Mouse (Mus musculus): Measurements from ENCODE around the gene Emcn.

The Emcn gene

DNA sequence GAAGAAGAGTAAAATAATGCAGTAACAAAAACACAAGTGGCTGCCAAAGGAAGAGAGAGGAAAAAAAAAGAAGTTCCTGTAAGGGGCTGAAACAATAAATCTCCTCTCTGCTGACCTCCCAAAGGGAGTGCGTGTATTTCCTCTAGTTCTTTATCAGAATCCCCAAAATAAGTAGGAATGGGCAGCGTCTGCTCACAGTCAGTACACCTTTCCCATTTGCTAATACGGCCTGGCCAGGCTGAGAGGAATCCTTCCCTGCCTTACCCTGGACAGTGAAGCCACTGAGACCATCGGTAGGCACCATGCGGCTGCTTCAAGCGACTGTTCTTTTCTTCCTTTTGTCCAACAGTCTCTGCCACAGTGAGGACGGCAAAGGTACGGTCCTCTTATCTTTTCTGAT lies at the start of gene Emcn:
TSS of gene Emcn (plus strand) at position 130 of the 400 bp plus-strand sequence.
- DNase-seq: no peak

DNA sequence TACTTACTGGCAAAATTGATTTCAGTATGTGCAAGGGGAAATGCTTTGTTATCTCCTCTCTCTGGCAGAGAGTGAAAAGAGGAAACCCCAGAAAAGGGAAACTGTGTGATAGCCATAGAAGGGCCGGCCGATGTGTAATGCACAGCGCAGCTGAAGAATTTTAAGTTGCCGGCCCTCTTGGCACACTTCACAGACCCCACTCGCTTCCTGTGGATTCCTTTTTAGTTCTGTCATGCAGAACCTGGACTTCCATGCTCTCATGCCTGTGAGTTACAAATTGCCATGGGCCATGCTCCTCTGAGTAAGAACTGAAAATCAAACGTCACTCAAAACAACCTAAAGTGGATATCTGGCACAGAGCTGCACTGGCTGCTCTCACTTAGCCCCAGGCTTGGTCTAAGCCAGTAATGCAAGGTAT lies 47.7 kb upstream of the Emcn start:
- no peak for DNase-seq

DNA sequence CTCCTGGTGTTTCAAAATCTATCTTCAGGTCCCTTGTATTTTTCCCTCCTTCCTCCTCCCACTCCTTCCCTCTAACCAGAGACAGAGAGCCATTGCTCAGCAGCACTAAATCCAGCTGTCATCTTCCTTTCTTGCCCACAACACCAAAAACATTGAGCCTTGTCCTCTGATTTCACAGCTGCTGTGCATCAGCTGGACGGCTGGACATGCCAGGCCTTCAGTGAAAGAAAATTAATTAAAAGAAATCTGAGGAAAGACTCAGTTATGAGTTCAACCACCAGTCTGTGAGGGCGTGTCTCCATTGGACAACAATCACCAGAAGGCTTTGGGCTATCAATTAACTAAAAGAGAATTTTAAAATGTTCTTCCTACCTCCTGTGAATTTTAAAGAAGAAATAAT lies 42.6 kb upstream of the Emcn start:
- no peak for DNase-seq

DNA sequence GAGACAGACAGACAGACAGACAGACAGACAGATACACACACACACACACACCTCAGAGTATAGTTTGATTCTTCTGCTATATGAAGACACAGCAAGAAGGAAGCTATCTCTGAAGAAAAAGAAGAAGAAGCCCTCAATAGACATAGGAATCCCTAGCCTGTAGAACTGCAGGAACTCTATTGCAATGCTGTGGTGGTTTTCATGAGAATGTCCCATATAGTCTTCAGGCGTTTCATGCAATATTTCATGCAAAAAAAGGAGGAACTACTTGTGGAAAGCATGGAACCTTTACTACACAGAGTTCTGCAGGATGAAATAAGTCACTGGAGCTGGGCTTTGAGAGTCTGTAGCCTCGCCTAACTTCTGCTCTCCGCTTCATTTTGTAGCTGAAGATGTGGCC lies 40.7 kb upstream of the Emcn start:
- no peak for DNase-seq

DNA sequence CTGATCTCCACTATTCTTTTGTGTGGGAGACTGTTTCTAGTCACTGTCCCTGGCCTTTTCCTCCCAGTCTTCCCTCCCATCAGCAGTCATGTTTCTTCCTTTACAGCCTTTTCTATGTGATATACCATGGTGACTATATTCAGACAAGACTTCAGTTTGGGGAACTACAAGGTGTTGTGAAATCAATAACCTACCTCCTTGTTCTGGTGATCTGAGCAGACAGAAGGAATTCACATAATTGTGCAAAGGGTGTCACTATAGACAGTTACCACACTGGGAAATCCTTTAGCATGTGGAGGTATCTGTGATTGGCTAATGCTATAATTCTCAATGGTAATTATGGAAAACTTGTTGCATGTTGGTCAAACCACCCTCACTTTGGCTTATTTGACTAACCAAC lies 39.7 kb upstream of the Emcn start:
- DNase-seq: no peak

DNA sequence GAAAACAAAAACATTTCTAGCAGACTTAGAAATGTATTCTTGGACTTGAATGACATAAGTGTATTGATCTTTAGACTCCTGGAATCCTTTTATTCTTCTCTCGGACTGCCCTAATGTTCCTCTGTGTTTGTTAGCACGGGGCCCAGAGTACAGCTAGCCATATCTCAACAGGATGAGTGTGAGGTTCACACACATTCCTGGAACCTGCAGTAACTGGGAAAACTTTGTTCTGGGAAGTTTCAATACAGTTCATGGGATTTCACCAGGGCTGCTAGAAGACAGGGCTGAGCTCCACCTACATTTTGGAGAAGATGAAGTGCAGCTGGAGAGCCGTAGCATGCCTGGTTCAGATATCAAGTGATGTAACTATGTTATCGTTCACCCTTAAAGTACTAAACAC lies 38.1 kb upstream of the Emcn start:
- DNase-seq: no peak

DNA sequence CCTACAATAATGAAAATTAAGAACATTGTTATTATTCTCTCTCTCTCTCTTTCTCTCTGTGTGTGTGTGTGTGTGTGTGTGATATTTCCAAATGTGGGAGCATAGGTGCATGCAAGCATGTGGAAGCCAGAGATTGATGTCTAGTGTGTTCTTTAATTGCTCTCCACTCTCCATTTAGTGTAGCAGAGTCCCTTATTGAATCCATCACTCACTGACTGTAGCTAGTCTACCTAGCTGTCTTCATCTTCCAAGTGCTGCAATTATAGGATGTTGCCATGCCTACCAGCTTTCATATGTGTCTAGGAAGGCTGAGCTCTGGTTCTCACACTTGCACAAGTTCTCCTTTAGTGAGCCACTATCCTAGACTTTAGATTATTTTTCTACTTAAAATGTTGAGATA lies 30.9 kb upstream of the Emcn start:
- no peak for DNase-seq

DNA sequence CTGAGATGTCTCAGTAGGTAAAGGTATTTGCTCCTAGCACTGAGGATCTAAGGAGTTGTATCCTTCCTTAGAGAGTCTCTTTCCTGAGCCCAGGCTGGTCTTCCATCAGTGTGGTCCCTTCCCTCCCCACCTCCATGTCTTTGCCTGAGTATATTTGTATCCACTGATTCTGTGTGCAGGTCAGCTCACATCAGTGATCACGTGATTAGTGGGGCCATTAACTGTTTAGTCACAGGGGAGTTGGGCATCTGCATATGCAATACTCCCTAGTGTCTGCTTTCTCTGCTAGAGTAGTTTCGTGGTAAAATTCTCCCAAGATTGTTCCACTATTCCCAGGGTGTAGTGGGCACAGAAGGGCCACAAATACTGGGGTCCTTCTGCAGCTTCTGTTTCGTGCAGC lies 28.3 kb upstream of the Emcn start:
- no peak for DNase-seq

DNA sequence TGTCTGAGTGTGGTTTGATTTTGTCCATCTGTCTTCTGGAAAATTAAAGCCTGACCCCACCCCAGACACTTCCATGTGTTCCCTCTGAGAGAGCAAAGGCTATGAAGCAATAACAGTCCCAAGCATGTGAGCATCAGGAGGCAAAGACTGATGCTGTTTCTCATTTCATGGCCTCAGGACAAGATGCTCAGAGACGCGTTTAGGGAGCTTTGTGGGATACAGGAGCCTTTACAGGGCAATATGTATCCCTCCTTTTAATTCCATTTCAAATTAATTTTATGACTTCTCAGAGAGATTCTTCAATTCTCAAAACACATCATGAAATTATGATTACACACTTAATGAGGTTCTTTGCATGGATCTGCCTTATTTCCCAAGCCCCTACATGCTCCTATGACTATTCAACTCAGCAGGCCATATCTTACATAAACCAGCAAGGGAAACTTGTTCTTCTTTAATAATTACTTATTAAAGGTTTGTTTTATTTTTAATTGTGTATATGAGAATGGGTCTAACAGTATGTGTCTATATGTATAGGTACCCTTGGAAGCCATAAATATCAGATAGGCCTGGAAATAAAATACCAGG lies 27.0 kb upstream of the Emcn start:
- DNase-seq: no peak

DNA sequence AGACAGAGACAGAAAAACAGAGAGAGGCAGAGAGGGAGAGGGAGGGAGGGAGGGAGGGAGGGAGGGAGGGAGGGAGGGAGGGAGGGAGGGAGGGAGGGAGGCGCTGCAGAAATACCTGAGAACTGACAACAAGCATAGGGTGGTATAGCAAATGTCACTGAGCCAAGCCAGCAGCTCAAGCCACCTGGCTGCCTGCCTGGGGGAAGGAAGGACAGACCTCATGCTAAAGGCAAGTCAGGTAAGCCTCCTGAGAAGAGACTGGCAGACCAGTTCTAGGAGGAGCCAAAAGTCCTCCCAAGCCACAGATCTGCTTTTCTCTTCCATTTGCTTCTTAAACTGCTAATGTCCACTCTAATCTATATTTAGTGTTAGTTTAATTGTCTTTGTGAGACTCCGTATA lies 22.5 kb upstream of the Emcn start:
- DNase-seq: no peak

DNA sequence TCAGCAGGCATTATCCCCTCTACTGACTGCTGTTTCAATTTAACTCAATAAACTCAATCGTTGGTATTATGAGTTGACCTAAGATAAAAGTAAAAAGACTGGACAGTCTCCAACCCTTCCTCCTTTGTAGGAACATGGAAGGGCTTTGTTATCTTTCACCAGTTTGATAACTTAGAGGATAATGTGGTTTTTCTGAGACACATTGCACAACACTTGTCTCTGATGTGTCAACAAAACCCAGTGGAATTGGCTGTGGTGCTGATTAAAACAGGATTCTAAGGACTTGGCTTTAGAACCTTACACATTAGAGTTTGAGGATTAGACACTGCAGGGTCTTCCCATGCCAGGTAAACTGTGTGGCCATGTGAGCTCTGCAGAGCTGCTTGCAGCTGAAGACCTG lies 20.9 kb upstream of the Emcn start:
- no peak for DNase-seq

DNA sequence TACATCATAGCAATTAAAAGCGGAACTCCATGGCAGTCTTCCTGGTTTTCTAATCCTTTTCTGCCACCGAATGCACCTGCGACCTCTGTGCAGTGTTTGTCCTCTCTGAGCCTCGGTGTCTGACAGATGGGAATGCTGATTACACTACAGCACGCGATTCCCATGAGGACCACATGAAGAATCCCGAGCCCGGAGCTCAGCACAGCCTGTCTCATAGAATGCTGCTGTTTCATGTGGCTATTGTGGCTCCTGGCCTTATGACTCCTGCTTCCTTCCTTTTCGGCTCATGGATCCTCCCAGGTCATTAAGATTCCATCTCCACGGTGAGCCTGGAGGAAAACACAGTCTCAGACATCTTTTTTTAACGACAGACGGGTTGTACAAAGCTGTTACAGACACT lies 18.6 kb upstream of the Emcn start:
- no peak for DNase-seq

DNA sequence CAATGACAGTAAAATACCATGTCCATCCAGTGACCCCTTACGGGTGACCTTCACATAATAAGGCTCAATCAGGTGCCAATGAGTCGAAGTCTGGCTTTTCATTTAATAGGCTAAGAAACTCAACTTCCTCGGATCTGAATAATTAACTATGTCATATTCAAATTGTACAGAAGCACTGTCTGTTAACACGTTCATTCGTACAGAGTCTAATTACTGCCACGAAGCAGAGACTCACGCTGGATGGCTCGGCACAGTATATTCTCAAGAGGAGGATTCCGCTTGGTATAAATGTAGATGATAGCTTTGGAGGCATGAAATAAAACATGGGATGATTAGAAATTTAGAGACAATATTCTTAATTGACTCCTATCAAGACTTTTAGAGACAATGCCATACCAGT lies 11.0 kb upstream of the Emcn start:
- DNase-seq: no peak

DNA sequence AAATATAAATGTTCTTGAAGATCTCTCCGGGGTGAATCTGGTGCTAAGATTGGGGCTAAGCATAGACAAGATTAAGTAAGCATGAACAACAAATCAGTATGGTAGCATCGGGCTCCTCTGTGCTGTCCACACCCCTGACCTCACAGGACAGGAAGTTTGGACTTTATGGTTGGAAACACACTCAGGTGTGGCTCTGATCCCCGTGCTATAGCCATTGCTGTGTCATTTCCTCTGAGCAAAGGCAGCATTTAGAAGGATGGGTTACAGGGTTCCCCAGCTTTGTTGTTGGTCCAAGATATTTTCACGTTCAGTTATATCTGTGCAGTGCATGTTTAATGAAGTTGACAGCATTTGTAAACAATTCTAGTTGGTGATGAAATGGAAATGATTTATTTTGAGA lies 9.9 kb upstream of the Emcn start:
- no peak for DNase-seq

DNA sequence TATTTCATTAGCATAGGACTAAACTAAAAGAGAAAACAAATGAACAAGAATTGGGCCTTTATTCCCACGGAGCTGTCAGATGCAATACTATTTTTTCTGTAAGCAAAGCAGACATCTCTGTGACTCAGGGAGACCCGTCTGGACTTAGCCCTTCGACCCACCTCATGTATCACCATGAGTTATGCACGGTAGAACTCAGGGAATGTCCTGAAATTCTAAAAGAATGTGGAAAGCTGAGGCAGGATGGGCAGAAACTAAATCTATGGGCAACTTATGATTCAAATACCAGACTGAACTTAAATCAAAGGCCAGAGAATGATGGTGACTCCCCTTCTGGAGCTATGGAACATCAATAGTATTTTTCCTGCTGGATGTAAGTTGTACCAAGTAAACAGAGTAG lies 8.3 kb upstream of the Emcn start:
- DNase-seq: no peak

DNA sequence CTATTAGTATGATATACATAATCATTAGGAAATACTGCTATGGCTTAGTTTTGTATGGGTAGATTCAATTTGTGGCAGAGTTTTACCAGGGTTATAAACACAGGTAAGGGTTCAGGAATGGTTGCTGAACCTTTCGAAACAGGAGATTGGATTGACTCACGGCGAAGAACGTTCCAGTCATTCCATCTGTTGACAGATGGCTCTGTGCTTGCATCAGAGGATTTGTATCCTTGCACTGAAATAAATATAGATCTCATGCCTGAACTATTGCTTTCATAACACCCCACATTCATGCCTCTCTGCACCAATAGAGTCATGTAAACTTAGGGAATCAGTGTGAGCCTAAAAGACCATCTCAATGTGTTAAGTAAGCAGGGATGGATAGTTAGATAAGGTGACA lies 4.9 kb upstream of the Emcn start:
- DNase-seq: no peak

DNA sequence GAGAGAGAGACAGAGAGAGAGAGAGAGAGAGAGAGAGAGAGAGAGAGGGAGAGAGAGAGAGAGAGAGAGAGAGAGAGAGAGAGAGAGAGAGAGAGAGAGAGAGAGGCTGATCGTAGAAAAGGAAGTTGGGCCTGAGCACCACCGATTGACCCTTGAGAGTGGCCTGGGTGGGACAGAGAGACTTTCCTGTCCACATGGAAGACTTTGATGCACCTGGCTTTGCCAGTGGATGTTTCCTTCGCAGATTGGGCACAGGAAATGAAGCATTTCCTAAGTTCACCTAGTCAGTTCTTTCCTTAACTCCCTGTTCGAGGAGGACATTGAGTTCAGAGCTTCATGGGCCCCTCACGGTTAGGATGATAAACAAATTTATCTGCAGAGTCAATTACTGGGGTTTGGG lies 2.6 kb downstream of the Emcn start:
- DNase-seq: no peak

DNA sequence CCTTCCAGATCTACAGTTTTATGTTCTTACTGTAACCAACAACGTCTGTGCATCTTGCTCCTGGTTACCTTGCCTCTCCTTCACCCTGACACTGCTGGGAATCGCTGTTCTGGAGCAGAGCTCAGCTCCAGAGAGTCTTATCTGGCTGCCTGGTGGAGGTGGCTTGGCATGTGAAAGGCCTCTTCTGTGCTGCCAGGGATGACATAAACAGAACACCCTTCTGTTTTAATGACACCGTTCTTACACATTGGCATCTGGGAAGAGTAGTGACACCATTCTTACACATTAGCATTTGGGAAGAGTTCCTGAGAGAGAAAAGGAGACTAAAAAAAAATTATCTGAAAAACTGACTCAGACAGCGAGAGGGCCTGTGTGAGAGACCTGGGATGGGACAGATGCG lies 11.0 kb downstream of the Emcn start:
- DNase-seq: peak; percentile 10

DNA sequence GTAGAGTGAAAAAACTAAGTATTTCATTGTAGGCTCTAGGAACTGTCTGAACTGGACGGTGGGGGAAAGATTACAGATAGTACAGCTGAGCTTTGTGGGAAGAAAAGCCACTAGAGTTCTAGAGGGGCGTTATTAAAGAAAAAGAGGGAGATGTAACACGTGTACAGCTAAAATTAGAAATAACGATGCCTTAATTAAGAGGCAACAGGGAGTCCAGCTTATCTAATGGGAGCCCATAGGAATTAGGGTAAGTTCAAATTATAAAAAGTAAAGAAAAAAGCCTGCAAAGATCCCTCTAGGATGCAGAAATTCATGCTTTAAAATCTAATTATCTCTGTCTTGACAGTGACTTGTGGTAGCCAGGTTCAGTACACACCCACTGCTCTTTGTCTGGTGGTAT lies 15.8 kb downstream of the Emcn start:
- DNase-seq: no peak

DNA sequence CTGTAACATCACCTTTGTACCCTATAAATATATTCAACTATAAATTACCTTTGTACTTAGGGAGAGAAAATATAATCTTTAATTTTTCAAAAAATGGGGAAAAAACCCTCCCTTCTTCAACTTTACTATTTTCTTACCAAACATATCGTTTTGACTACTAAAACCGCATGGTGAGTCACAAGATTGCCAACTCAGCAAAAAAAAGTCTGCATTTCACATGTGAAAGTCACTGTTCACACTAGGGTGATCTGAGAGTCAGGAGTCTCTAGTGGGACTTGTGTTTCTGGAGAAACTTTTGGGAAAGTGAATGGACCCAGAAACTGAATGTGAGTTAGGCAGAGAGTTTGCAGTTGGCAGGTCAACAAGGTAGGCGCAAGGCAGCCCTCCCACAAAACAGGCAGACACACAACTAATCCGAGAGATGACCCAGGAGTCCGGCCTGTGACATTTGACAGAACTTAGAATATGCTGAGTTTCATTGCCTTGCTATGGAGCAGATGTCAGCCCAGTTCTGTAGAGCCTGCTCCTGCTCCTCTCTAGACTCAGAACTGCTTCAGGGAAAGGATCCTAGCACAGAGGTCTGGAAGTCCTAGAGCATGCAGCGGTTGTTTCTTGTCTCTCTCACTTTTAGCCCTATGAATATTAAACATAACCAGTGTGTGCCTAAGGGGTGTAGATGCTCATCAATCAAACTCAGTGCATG lies 26.4 kb downstream of the Emcn start:
- no peak for DNase-seq

DNA sequence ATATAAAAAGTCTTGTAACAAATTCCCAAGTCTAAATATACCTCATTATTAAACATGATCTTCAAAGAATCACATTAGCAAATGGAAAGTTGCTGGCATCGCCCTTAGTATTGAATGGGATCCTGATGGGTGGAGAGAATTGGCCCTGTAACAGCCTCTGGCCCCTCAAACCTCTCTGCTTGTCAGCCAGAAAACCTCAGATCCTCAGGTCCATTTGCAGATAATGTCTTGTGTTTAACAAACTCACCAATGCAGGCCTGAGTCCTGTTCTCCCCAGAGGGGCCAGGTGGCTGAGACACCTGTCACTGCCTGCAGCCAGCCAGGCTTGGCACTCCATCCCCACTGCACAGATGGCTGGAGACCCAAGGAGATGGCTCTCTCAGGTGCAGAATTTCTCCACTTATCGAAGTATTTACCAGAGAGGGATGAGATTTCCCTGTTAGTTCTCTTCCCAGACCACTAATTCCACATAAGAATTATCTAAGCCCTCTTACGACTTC lies 27.0 kb downstream of the Emcn start:
- DNase-seq: peak; percentile 25

DNA sequence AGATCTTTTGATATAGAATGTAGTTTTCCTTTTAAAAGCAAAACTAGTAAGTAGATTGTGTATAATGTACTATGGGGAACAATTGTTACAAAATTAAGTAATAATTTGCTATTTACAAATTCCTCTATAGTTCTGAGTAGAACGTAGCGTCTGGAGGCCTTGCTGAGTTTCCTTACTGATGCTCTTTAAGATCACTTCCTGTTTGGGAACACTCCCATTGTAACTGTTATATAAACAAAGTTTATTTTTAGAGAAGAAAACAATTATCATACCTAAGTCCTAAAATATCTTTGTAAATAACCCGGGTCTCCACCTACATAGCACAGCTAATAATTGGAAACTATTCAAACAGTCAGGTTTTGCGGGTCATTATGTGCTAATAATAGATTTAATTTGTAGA lies 32.0 kb downstream of the Emcn start:
- DNase-seq: no peak

DNA sequence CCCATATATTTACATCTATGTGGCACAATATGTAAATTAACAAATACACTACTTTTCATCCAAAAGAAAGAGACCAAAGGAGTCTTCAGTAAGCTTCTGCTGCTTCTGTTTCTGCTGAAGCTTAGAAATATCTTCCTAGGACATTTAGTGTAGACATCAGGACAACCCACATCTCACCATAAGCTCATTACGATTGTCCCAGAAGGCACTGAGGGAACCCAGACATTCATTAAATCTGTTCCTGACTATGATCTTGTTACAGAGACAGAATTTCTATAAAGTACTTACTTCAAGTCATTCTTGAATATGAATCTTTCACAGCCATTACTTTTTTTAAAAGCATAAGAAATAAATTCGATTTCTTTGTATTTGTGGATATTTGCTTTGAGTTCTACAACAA lies 41.4 kb downstream of the Emcn start:
- no peak for DNase-seq

DNA sequence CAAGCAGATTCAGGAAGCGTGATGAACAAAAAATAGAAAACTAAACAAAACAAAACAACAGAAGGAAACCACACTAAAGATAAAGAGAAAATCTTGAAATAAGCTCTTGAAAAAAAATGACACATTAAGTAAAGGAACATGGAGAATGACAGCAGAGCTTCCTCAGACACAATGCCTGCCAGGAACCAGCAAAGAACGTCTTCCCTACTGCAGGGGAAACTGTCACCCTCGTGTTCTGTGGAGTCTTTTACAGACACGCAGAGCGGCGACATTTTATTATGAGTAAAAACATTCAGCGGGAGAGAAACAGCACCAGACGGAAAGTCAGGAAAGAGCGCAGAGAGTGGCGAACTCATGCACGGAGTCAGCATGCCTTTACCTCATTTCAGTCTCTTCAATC lies 54.7 kb downstream of the Emcn start:
- DNase-seq: peak; percentile 9

DNA sequence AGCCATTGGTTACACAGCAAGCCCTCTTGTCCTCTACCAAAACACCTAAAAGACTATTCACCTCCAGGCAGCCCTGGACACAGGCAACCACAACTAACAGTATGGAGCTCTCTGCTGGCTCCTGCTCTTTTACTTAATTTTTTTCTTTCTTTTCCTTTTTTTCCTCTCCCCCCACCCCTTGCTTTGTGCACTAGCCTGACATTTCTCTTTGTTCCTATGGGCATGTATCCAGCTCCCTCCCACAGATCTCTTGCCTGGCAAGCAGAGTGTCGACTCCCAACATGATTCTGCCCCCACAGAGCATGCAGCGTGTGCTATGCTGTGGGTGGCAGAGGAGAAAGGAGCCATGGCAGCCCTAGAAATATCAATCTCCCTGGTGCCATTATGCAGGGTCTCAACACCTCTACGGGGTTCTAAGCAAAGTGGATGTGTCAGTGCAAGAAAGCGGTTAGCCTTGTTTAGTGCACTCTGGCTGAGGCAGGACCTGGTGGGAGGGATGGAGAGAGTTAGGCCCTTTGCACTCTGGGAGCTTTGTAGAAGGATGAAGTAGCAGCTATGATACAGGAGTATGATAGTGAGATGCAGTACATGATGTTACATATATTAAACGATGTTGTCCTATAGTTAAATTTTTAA lies 74.7 kb downstream of the Emcn start:
- DNase-seq: peak; percentile 62

Measured in right cerebral cortex, postnatal 25 days (tissue).